Mouse (Mus musculus) forebrain, embryonic 15.5 days (tissue): Measurements from ENCODE around the gene Rarb. TPM values are rescaled to one million over a fixed set of nuclear protein-coding genes. Genes with fewer than 3 reads are reported as not detected.

ENCODE experiments used
- ATAC-seq: fragments of 200-750 bp; cut with Nextera tagmentation; replicated peaks from 2 replicates; pipeline ENCODE4 v1.8.0; 2017; ENCODE audit warnings: mild to moderate bottlenecking, moderate TSS enrichment, moderate library complexity
- H3K27ac ChIP-seq: fragments of 300-500 bp; sonication (generic); replicated peaks from 2 replicates; pipeline ENCODE4 v1.5.1; 2015; ENCODE audit warnings: mild to moderate bottlenecking, inconsistent platforms
- H3K27me3 ChIP-seq: fragments of 300-500 bp; sonication (generic); 2 replicates; pipeline ENCODE4 v1.6.1; 2015; ENCODE audit warnings: inconsistent platforms
- H3K36me3 ChIP-seq: fragments of 300-500 bp; sonication (generic); 2 replicates; pipeline ENCODE4 v1.6.1; 2015; ENCODE audit warnings: mild to moderate bottlenecking, inconsistent platforms
- H3K4me1 ChIP-seq: fragments of 300-500 bp; sonication (generic); 2 replicates; pipeline ENCODE4 v1.6.1; 2015; ENCODE audit warnings: inconsistent platforms
- H3K4me2 ChIP-seq: fragments of 300-500 bp; sonication (generic); replicated peaks from 2 replicates; pipeline ENCODE4 v1.6.1; 2015; ENCODE audit warnings: mild to moderate bottlenecking, inconsistent platforms
- H3K4me3 ChIP-seq: fragments of 300-500 bp; sonication (generic); 2 replicates; pipeline ENCODE4 v1.5.1; 2015; ENCODE audit warnings: mild to moderate bottlenecking, inconsistent platforms
- H3K9ac ChIP-seq: fragments of 300-500 bp; sonication (generic); replicated peaks from 2 replicates; pipeline ENCODE4 v1.6.1; 2015; ENCODE audit warnings: mild to moderate bottlenecking, inconsistent platforms
- H3K9me3 ChIP-seq: fragments of 300-500 bp; sonication (generic); 2 replicates; pipeline ENCODE4 v1.6.1; 2016; ENCODE audit warnings: inconsistent platforms
- WGBS: fragments of 180-500 bp; shearing (Covaris S2); methylation state at CpG from one replicate; pipeline ENCODE4 v1.1.7; 2015; ENCODE audit warnings: mixed read lengths; 5-methylcytosine and 5-hydroxymethylcytosine counted together
- polyA plus RNA-seq: library from polyadenylated mRNA; unstranded; fragments of >200 nt; fragmentation: Nextera tagmentation; extraction: Ambion mirVana; gene quantifications from 2 replicates; pipeline ENCODE4 v1.2.1, GENCODE M21; 2015

Gene Rarb
- polyA plus RNA-seq, 1 experiment from 2014 or later, result 16.8 TPM

- no peak overlapping the region for H3K4me2 ChIP-seq
- no peak overlapping the region for H3K4me3 ChIP-seq
- H3K27ac ChIP-seq, result no peak overlapping the region
- H3K27me3 ChIP-seq, result no peaks in the 10 kb centered on the region
- peaks cover 4% of the 10 kb centered on the region for H3K4me1 ChIP-seq
- no peak for ATAC-seq
- H3K9me3 ChIP-seq, result no peaks in the 10 kb centered on the region
- no peaks in the 10 kb centered on the region for H3K36me3 ChIP-seq
- 93% methylated on average over 2 of the region's 2 CpGs for WGBS
- H3K9ac ChIP-seq, result no peak overlapping the region
These were observed 90.6 kb downstream of the Rarb start for GRCm38 (mm10) chr14:16728175-16728838.

DNA sequence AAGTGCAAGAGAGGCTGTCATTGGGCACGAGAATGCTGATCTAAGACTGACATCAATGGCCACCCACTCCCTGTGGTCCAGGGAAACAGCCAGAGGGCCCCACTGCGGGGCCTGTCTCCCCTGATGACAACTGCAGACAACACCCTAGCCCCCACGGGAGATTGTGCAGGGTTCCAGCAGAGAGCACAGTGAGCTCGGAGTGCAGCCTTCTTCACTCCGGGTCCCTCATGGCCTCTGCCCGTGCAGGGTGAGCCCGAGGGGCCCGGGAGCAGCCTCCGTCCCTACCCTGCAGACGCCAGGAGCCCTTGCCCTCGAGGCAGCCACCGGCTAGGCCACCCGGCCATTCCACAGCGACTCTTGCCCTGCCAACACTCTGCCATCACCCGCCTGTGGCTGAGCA is 95.0 kb downstream of the Rarb start:
- WGBS, result 92% methylated on average over 15 of the region's 15 CpGs
- H3K36me3 ChIP-seq, result no peaks in the 10 kb centered on the region
- H3K9ac ChIP-seq, result no peak overlapping the region
- no peak overlapping the region for H3K4me2 ChIP-seq
- no peak overlapping the region for H3K4me3 ChIP-seq
- H3K9me3 ChIP-seq, result no peaks in the 10 kb centered on the region
- no peak overlapping the region for H3K27ac ChIP-seq
- no peaks in the 10 kb centered on the region for H3K27me3 ChIP-seq
- H3K4me1 ChIP-seq, result no peaks in the 10 kb centered on the region
- no peak for ATAC-seq

- WGBS, result 78% methylated on average over 3 of the region's 3 CpGs
- H3K9me3 ChIP-seq, result no peaks in the 10 kb centered on the region
- peaks cover 9% of the 10 kb centered on the region; the same call in 1 of the 2 replicates for H3K4me1 ChIP-seq
These were observed 101.1 kb downstream of the Rarb start for GRCm38 (mm10) chr14:16717821-16718220.

DNA sequence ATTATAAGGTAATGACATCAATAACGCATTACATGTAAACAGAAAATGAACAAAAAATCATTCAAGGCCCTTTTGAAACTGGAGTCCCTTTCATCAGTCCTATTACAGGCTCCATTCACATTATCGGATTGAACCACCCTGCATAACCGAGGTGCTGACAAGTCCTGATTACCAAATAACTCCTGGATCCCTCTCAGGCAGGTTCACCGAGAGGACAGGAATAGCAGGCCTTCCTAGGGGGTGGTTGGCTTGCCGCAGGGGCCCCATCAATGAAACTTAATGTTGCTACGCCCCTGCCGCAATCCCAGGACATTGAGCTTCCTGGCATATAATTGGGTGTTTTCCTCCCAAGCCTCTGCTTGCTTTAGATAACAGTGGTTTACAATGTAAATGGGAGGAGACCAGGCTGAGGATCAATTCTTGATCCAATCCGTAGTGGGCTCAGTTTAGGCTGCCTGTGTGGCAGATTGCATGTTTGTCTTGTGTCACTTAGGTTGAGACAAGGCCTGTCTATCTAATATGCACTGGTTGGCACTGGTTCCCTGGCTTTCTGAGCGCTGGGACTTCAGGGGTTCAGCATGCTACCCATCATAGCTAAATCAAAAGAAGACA is 104.5 kb downstream of the Rarb start:
- Histone ChIP-seq H3K27me3 (no peaks in the 10 kb centered on the region), H3K9ac (no peak overlapping the region), H3K4me3 (no peak overlapping the region), H3K36me3 (no peaks in the 10 kb centered on the region), H3K4me1 (peaks cover 9% of the 10 kb centered on the region; the same call in 1 of the 2 replicates), H3K9me3 (no peaks in the 10 kb centered on the region), H3K27ac (peak overlapping the region; percentile 57), H3K4me2 (no peak overlapping the region)
- WGBS, result 28% methylated on average over 9 of the region's 9 CpGs
- peak; percentile 50; the same call in 1 of the 2 replicates for ATAC-seq

More at GRCm38 (mm10) chr14:16717821-16718220, 101.1 kb downstream of the Rarb start:
- no peak overlapping the region for H3K27ac ChIP-seq
- ATAC-seq, result no peak
- no peaks in the 10 kb centered on the region for H3K36me3 ChIP-seq
- no peak overlapping the region for H3K9ac ChIP-seq
- H3K4me3 ChIP-seq, result no peak overlapping the region
- H3K4me2 ChIP-seq, result no peak overlapping the region
- H3K27me3 ChIP-seq, result no peaks in the 10 kb centered on the region

DNA sequence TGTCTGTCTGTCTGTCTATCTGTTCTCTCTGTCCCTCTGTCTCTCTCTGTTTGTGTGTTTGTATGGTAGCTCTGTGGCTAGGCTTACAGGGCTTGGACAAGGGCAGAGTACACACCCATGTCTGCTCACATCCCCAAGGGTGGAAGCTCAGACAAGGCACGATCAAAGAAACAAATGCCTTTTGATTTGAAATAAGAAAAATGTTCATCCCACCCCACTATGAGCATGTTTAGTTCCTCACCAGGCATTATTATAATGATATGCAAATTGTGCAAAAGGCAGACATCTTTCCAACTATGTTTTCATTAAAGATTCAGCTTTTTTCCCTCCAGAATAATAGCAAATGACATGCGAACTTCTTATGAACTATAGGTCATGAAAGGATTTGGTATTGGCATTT is 105.2 kb downstream of the Rarb start:
- H3K9me3 ChIP-seq, result no peaks in the 10 kb centered on the region
- no peaks in the 10 kb centered on the region for H3K36me3 ChIP-seq
- ATAC-seq, result no peak
- H3K27me3 ChIP-seq, result no peaks in the 10 kb centered on the region
- peak overlapping the region; percentile 8; the same call in 1 of the 2 replicates for H3K27ac ChIP-seq
- WGBS, result 52% methylated on average over 2 of the region's 2 CpGs
- H3K4me3 ChIP-seq, result no peak overlapping the region
- H3K4me2 ChIP-seq, result no peak overlapping the region
- no peak overlapping the region for H3K9ac ChIP-seq
- peaks cover 9% of the 10 kb centered on the region; the same call in 1 of the 2 replicates for H3K4me1 ChIP-seq

DNA sequence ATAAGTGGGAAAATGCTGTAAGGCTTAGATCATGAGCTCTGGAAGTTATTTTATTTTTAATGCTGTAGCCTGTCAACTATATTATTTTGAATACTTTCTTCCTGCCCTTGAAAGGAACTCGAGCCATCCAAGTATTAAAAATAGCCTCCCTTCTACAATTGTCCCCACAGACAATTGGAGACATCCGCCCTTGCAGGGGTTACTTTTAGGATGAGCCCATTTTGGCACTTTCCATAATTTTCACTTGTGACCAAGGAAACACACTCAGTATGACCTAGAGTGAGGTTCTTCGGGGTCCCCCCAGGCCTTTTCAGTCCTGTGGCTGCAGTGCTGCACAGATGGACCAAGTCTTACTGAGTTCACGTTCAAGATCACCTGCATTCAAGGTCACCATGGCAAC is 119.7 kb downstream of the Rarb start:
- Histone ChIP-seq H3K27me3 (no peaks in the 10 kb centered on the region), H3K36me3 (no peaks in the 10 kb centered on the region), H3K4me3 (no peak overlapping the region), H3K27ac (no peak overlapping the region), H3K4me1 (no peaks in the 10 kb centered on the region), H3K4me2 (no peak overlapping the region), H3K9ac (no peak overlapping the region), H3K9me3 (no peaks in the 10 kb centered on the region)
- ATAC-seq, result no peak
- 72% methylated on average over 4 of the region's 4 CpGs for WGBS

GRCm38 (mm10) chr14:16695453-16696120 is 123.4 kb downstream of the Rarb start:
- no peak overlapping the region for H3K4me3 ChIP-seq
- H3K36me3 ChIP-seq, result no peaks in the 10 kb centered on the region
- no peak overlapping the region for H3K9ac ChIP-seq
- ATAC-seq, result no peak
- H3K9me3 ChIP-seq, result no peaks in the 10 kb centered on the region
- no peak overlapping the region for H3K4me2 ChIP-seq
- no peak overlapping the region for H3K27ac ChIP-seq
- H3K4me1 ChIP-seq, result no peaks in the 10 kb centered on the region
- 47% methylated on average over 3 of the region's 3 CpGs for whole genome bisulfite sequencing
- H3K27me3 ChIP-seq, result no peaks in the 10 kb centered on the region

DNA sequence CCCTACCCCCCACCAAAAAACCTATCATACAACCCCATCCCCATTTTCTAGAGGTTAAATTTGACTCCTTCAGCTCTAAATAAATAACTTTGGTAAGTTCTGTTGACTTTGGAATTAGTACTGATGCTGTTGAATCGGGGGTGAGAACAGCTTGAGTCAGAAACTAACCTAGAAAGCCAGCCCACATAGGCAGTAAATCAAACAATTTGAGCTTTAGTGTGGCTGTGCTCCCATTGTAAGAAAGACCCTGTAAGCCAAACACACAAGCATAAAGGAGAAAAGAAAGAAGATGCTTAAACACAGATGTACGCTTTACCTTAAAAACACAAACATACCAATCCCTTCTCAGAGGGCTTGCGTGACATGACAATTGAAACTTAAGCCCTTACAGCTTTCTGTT is 140.6 kb downstream of the Rarb start:
- H3K9ac ChIP-seq, result no peak overlapping the region
- H3K36me3 ChIP-seq, result no peaks in the 10 kb centered on the region
- no peaks in the 10 kb centered on the region for H3K4me1 ChIP-seq
- H3K4me3 ChIP-seq, result no peak overlapping the region
- no peaks in the 10 kb centered on the region for H3K27me3 ChIP-seq
- 81% methylated on average over 3 of the region's 3 CpGs for WGBS
- H3K4me2 ChIP-seq, result no peak overlapping the region
- no peak for ATAC-seq
- no peaks in the 10 kb centered on the region for H3K9me3 ChIP-seq
- no peak overlapping the region for H3K27ac ChIP-seq

GRCm38 (mm10) chr14:16677081-16677480 is 141.9 kb downstream of the Rarb start:
- Histone ChIP-seq H3K27me3 (no peaks in the 10 kb centered on the region), H3K4me2 (no peak overlapping the region), H3K27ac (no peak overlapping the region), H3K9me3 (no peaks in the 10 kb centered on the region), H3K36me3 (no peaks in the 10 kb centered on the region), H3K4me3 (no peak overlapping the region), H3K9ac (no peak overlapping the region), H3K4me1 (no peaks in the 10 kb centered on the region)
- no peak for ATAC-seq

- H3K36me3 ChIP-seq, result no peaks in the 10 kb centered on the region
- no peaks in the 10 kb centered on the region for H3K9me3 ChIP-seq
- H3K4me1 ChIP-seq, result no peaks in the 10 kb centered on the region
- H3K27me3 ChIP-seq, result no peaks in the 10 kb centered on the region
- H3K27ac ChIP-seq, result no peak overlapping the region
- no peak overlapping the region for H3K9ac ChIP-seq
- H3K4me2 ChIP-seq, result no peak overlapping the region
- H3K4me3 ChIP-seq, result no peak overlapping the region
- ATAC-seq, result no peak
- 73% methylated on average over 3 of the region's 3 CpGs for WGBS
These were observed 148.4 kb downstream of the Rarb start for GRCm38 (mm10) chr14:16670571-16670970.

DNA sequence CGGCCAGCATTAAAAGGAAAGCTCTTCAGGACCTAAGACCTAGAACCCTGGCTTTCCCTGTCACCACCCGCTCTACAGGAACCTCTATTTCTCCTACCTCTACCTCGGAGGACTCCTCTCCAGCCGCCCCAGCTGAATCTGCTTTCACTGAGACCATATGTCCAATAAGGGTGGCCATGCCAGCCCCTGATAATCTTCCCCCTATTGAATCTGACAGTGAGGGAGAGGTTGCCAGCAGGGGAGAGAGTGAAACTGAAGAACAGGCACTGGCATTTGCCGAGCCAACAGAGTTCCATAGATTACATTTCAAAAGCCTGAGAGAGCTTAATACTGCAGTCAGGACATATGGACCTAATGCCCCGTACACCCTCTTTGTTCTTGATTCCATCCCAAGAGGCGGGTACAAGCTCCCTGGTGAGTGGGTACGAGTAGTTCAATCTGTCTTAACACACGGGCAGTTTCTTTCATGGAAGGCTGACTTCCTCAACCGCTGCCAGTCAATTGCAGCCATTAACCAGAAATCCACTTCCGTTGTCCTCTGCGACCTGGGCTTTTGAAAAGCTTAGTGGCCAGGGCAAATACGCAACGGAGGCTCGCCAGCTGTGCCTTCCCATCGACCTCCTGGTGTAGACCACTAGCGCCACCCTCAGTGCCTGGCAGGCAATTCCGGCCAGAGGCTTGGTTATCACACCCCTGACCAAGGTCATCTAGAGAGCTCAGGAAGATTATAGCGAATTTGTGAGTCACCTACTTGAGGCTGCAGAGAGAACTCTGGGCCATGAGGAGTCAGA is 179.6 kb downstream of the Rarb start:
- Histone ChIP-seq H3K4me3 (no peak overlapping the region), H3K9ac (no peak overlapping the region), H3K4me1 (no peaks in the 10 kb centered on the region), H3K27me3 (no peaks in the 10 kb centered on the region), H3K36me3 (no peaks in the 10 kb centered on the region), H3K4me2 (no peak overlapping the region), H3K27ac (no peak overlapping the region), H3K9me3 (no peaks in the 10 kb centered on the region; the same call in 1 of the 2 replicates)
- WGBS, result 85% methylated on average over 19 of the region's 19 CpGs
- ATAC-seq, result no peak

GRCm38 (mm10) chr14:16613975-16614374 is 205.0 kb downstream of the Rarb start:
- no peak for ATAC-seq
- H3K36me3 ChIP-seq, result no peaks in the 10 kb centered on the region
- H3K4me2 ChIP-seq, result no peak overlapping the region
- no peak overlapping the region for H3K4me3 ChIP-seq
- no peaks in the 10 kb centered on the region for H3K9me3 ChIP-seq
- H3K27me3 ChIP-seq, result no peaks in the 10 kb centered on the region
- H3K27ac ChIP-seq, result no peak overlapping the region
- H3K4me1 ChIP-seq, result no peaks in the 10 kb centered on the region
- H3K9ac ChIP-seq, result no peak overlapping the region
